Mouse (Mus musculus) stomach, embryonic 14.5 days (tissue): Measurements from ENCODE around the gene Lhx3. TPM values are rescaled to one million over a fixed set of nuclear protein-coding genes. Genes with fewer than 3 reads are reported as not detected.

Source experiments
- ATAC-seq: fragments of 200-750 bp; cut with Nextera tagmentation; 2 replicates; pipeline ENCODE4 v1.8.0; 2017; ENCODE audit warnings: low read depth, moderate TSS enrichment; ENCODE audit not compliant: insufficient number of reproducible peaks, insufficient read depth, low FRiP score
- H3K27ac ChIP-seq: fragments of 300-500 bp; sonication (generic); 2 replicates; pipeline ENCODE4 v1.5.1; 2014; ENCODE audit warnings: mild to moderate bottlenecking, low read length, moderate library complexity, mixed read lengths
- H3K27me3 ChIP-seq: fragments of 300-500 bp; sonication (generic); 2 replicates; pipeline ENCODE4 v1.6.1; 2014; ENCODE audit warnings: low read length, control low read depth, mixed read lengths; ENCODE audit not compliant: control insufficient read depth, insufficient read depth
- H3K36me3 ChIP-seq: fragments of 300-500 bp; sonication (generic); 2 replicates; pipeline ENCODE4 v1.6.1; 2014; ENCODE audit warnings: mild to moderate bottlenecking, control low read depth, low read length, moderate library complexity, mixed read lengths; ENCODE audit not compliant: control insufficient read depth, insufficient read depth
- H3K4me1 ChIP-seq: fragments of 300-500 bp; sonication (generic); 2 replicates; pipeline ENCODE4 v1.6.1; 2014; ENCODE audit warnings: low read length, control low read depth, mixed read lengths; ENCODE audit not compliant: control insufficient read depth, insufficient read depth
- H3K4me2 ChIP-seq: fragments of 300-500 bp; sonication (generic); replicated peaks from 2 replicates; pipeline ENCODE4 v1.6.1; 2014; ENCODE audit warnings: low read depth, low read length, control low read depth
- H3K4me3 ChIP-seq: fragments of 300-500 bp; sonication (generic); 2 replicates; pipeline ENCODE4 v1.5.1; 2014; ENCODE audit warnings: low read depth, low read length, control low read depth
- H3K9ac ChIP-seq: fragments of 300-500 bp; sonication (generic); replicated peaks from 2 replicates; pipeline ENCODE4 v1.6.1; 2014; ENCODE audit warnings: low read depth, mild to moderate bottlenecking, control low read depth, low read length, moderate library complexity, mixed read lengths
- H3K9me3 ChIP-seq: fragments of 300-500 bp; sonication (generic); 2 replicates; pipeline ENCODE4 v1.6.1; 2016; ENCODE audit warnings: low read depth, low read length, control low read depth; ENCODE audit not compliant: control insufficient read depth
- WGBS: fragments of 180-500 bp; shearing (Covaris S2); extraction: QIAGEN DNeasy Blood & Tissue Kit; methylation state at CpG from one replicate; pipeline ENCODE4 v1.1.7; 2014; 5-methylcytosine and 5-hydroxymethylcytosine counted together
- polyA plus RNA-seq: library from polyadenylated mRNA; unstranded; fragments of >200 nt; fragmentation: Nextera tagmentation; extraction: Ambion mirVana; gene quantifications from 2 replicates; pipeline ENCODE4 v1.2.1, GENCODE M21; 2014

Lhx3 gene
- not detected in 2 replicates for polyA plus RNA-seq

DNA sequence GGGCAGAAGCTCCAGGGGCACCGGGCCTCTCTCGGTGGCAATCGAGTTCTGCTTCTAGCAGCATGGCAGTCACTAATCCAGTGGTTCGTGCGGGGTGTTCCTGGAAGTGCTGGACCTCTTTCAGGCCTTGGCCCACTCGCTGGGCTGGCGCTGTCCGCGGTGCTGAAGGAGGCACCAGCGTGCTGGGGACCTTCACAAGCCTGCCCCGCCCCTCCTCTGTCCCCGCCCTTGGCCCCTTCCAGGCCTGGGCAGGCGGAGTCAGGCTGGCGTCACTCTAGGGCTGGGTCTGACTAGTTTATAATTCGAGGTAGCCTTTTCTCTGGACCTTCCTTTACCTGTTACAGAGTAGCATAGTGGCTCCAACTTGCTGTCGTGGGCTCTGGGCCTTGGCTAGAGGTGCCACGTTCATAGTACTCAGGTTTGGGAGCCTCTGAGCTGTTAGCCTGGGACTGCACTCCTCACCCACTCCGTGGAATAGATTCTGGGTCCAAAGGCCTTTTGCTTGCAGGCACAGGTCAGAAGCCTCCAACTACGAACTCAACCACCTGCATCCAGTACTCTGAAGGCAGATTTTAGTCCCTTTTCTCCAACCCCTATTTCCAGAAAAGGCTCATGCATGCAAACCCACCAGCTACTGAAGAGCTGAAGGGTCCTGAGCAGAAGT lies at the start of gene Lhx3:
Gene Lhx3, minus strand, starts transcription at position 164 of the 664 bp plus-strand sequence.
- 5% methylated on average over 19 of the region's 19 CpGs for WGBS

DNA sequence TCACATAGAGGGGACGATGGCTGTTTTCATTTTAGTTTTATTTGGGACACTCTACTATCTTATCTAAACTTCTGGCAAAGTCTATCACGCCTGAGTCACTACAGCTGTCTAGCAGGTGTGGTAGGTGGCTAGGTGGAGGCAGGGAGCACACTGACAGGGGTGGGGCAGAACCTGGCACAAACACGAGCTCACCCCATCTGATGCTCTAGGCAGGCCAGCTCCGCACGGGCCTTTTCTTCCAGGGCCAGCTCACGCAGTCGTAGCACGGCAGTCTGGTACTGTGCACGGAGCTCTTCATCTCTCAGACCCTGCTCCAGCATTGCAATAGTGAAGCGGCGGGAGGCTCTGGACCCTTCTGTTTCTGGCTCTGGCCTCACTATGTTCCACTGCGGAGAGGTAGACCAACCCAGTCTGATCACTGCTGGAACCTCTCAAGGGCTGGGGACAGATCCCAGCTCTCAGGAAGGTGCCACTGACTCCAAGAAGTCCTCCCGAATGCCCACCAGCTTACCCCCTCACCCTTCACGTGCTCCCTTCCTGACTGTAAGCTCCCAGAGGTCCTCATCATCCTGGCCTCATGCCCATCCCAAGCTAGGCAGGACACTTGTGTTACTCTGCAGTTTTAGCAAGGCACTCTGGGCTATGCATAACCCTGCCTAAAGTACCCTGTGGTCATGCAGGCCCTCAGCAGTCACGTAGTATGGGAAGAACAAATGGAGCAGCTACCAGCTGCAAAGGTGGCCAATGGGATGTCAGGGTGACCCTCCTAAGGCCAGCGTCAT lies 49.4 kb upstream of the Lhx3 start:
- Histone ChIP-seq H3K4me3 (no peak overlapping the region), H3K36me3 (no peaks in the 10 kb centered on the region), H3K9ac (no peak overlapping the region), H3K27me3 (no peaks in the 10 kb centered on the region), H3K27ac (no peak overlapping the region), H3K4me1 (no peaks in the 10 kb centered on the region), H3K4me2 (no peak overlapping the region), H3K9me3 (no peaks in the 10 kb centered on the region)
- WGBS, result 76% methylated on average over 16 of the region's 16 CpGs
- no peak for ATAC-seq

More for the DNA sequence above, at the start of gene Lhx3:
- Histone ChIP-seq H3K4me3 (no peak within 1 kb of the TSS), H3K27ac (no peak within 1 kb of the TSS), H3K4me1 (0 out of 2 replicates have a peak, but pooled peaks cover 3% of the 10 kb centered on the region), H3K9me3 (no peaks in the 10 kb centered on the region), H3K27me3 (peaks cover 48% of the 10 kb centered on the region), H3K4me2 (no peak within 1 kb of the TSS), H3K9ac (no peak within 1 kb of the TSS), H3K36me3 (peaks cover 17% of the 10 kb centered on the region; the same call in 1 of the 2 replicates)
- ATAC-seq, result peak; percentile 90

DNA sequence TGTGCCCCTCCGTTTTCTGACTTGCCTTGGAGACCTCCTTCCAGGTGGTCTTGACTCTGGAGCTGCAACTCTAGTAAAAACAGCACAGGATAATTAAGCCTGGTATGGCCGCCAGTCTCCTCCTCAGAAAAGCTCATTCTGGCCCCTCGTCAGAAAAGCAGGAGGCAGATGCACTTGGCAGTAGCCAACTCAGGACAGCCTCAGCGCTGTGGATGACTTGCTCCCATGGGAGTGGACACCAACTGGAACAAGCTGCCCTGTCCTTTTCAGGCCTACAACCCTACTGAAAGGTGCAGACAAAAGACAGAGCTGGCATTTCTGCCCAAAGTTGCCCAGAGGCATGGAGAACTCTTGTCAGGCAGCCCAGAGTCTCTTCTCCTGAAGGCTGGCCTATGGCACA lies 46.7 kb upstream of the Lhx3 start:
- Histone ChIP-seq H3K27ac (no peak overlapping the region), H3K36me3 (no peaks in the 10 kb centered on the region), H3K4me2 (no peak overlapping the region), H3K9ac (no peak overlapping the region), H3K4me3 (no peak overlapping the region), H3K27me3 (no peaks in the 10 kb centered on the region), H3K9me3 (no peaks in the 10 kb centered on the region), H3K4me1 (no peaks in the 10 kb centered on the region)
- WGBS, result 50% methylated on average over 4 of the region's 4 CpGs
- ATAC-seq, result no peak

DNA sequence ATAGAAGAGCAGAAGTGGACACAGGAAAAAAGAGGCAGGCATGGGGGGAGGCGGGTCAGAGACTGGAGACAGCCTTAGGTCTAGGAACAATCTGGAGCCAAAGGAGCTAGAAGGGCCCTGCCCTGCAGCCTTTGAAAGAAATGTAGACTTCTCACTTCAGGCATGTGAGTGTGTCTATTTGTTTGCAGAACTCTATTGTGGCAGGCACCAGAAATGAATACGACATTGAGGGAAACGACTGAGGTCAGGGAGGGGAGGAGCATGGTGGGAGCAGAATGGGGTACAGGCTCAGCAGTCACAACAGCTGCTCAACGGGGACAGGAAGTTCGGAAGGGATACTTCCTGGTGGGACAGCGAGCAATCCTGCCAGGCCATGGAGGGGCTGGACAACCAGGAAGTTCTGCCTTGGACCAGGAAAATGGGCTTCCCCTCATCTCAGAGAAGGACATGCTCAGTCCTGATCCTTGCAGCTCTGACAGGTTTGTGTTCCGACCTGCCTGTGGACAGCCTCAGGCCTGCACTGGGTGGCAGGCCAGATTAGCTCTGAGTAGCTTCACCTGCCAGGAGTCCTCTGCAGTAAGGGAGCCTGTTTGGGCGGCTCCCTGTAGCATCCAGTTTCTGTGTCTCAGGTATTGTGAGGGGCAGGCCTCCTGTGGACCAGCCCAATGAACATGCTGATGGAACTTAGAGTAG lies 44.6 kb upstream of the Lhx3 start:
- WGBS, result 48% methylated on average over 8 of the region's 8 CpGs
- H3K27me3 ChIP-seq, result no peaks in the 10 kb centered on the region

DNA sequence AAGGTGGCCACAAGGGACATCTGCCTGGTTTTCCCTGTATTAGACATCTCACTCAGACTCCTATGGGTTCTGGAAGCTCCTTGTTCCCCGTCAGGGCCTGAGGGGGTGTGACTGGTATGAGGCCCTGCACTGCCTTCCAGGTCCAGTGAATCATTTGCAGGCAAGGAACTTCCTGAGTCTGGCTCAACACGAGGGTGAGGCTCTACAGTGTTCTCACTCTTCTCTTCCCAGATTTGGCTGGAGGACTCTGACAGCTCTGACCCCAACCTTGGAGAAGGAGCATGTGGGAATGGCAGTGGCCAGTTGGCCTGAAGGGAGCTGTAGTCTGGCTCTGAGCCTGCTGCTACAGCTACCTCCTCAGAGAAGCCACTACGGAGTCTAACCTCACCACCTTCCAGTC lies 39.4 kb upstream of the Lhx3 start:
- Histone ChIP-seq H3K27ac (no peak overlapping the region), H3K4me2 (no peak overlapping the region), H3K36me3 (no peaks in the 10 kb centered on the region), H3K9me3 (no peaks in the 10 kb centered on the region), H3K4me1 (no peaks in the 10 kb centered on the region), H3K27me3 (no peaks in the 10 kb centered on the region), H3K9ac (no peak overlapping the region), H3K4me3 (no peak overlapping the region)
- WGBS, result 52% methylated on average over 3 of the region's 3 CpGs
- ATAC-seq, result no peak

More for the DNA sequence above, 44.6 kb upstream of the Lhx3 start:
- H3K4me3 ChIP-seq, result no peak overlapping the region
- H3K4me2 ChIP-seq, result no peak overlapping the region
- H3K9ac ChIP-seq, result no peak overlapping the region
- H3K27ac ChIP-seq, result peak overlapping the region; percentile 27; the same call in 1 of the 2 replicates
- H3K36me3 ChIP-seq, result no peaks in the 10 kb centered on the region
- no peaks in the 10 kb centered on the region for H3K4me1 ChIP-seq
- ATAC-seq, result peak; percentile 50
- no peaks in the 10 kb centered on the region for H3K9me3 ChIP-seq

DNA sequence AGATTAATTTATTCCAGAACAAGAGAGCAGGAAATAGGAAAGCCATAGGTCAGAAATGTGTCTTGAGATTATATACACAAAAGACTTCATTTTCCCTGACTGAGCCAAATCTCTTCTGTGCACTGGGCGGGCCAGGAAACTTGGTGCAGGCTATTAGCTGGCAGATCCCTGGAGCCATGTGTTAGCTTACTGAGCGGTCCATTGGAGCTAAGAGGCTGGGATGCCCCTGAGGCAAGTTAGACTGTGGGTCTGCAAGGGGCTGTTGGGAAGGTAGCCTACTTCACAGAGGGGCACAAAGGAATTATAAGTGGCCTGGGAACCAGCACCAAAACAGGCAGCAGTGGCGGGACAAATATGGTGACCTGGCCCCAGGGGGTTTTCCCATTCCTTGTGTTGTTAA lies 32.8 kb upstream of the Lhx3 start:
- Histone ChIP-seq H3K27ac (no peak overlapping the region), H3K4me1 (peaks cover 14% of the 10 kb centered on the region; the same call in 1 of the 2 replicates), H3K9ac (no peak overlapping the region), H3K36me3 (no peaks in the 10 kb centered on the region), H3K4me2 (no peak overlapping the region), H3K9me3 (no peaks in the 10 kb centered on the region), H3K27me3 (no peaks in the 10 kb centered on the region), H3K4me3 (no peak overlapping the region)
- 44% methylated on average over 3 of the region's 3 CpGs for whole genome bisulfite sequencing
- ATAC-seq, result no peak

DNA sequence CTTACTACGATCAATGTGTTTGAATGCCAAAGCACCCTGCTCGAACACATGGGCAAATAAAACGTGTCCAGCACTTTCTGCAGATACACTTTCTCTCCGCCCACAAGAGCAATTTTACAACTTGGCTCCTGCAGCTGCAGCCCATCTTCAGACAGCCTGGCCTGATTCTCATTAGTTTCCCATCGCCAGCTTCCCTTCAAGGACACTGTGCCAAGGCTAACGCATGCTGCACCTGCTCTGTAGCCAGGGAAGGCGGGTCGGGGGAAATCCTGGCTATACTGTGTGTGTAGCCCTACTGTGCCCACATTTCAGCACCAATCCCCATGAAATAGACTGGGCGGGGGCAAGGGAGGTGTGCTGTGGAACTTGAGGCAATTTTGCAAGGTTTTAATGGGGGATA lies 32.2 kb upstream of the Lhx3 start:
- Histone ChIP-seq H3K27me3 (no peaks in the 10 kb centered on the region), H3K9ac (no peak overlapping the region), H3K9me3 (no peaks in the 10 kb centered on the region), H3K4me1 (peaks cover 17% of the 10 kb centered on the region; the same call in 1 of the 2 replicates), H3K27ac (no peak overlapping the region), H3K36me3 (no peaks in the 10 kb centered on the region), H3K4me3 (no peak overlapping the region), H3K4me2 (no peak overlapping the region)
- no peak for ATAC-seq
- WGBS, result 38% methylated on average over 9 of the region's 9 CpGs

DNA sequence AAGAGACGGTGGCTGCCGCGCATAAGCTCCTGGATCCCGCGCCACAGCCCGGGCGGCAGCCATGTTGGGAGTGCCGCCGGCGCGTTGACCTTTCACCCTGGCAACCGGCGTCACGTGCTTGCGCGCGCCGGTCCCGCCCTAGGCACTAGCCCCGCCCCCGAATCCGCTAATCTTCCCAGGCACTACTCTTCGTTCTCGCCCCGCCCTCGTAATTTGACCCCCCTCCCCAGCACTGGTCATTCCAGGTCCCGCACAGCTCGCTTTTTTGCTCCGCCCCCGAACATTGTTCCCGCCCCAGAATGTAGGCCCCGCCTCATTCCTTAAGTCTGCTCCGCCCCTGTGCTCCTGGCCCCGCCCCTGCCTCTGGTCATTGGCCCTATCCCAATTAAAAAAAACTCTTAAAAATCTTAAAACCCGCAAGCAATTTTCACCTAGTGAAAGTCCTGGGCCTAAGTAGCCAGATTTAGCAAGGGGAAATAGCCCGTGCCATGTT lies 29.2 kb upstream of the Lhx3 start, which contains the start of gene Qsox2:
Gene Qsox2, minus strand, starts transcription at position 236 of the 493 bp plus-strand sequence.
- H3K4me2 ChIP-seq, result peak within 1 kb of the TSS; percentile 71
- peak within 1 kb of the TSS; percentile 88 for H3K9ac ChIP-seq
- peak; percentile 85 for ATAC-seq
- H3K4me1 ChIP-seq, result peaks cover 26% of the 10 kb centered on the region; the same call in 1 of the 2 replicates
- no peaks in the 10 kb centered on the region for H3K9me3 ChIP-seq
- no peaks in the 10 kb centered on the region for H3K27me3 ChIP-seq
- no peaks in the 10 kb centered on the region for H3K36me3 ChIP-seq
- under 1% methylated on average over 36 of the region's 36 CpGs for WGBS
- H3K4me3 ChIP-seq, result peak within 1 kb of the TSS; percentile 85
- peak within 1 kb of the TSS; percentile 58 for H3K27ac ChIP-seq
